Mouse (Mus musculus) retina, postnatal 7 days (tissue): Measurements from ENCODE around the gene Ces3a.
"Not testable (repeated sequence)": the region's sequence is repeated elsewhere in the genome, so short reads cannot be mapped to it uniquely, and the experiment has no call there.

Experiments
- DNase-seq: peaks from one replicate; pipeline ENCODE4 v3.0.0-alpha.2; 2012; ENCODE audit warnings: low read depth, low spot score

Ces3a gene

DNA sequence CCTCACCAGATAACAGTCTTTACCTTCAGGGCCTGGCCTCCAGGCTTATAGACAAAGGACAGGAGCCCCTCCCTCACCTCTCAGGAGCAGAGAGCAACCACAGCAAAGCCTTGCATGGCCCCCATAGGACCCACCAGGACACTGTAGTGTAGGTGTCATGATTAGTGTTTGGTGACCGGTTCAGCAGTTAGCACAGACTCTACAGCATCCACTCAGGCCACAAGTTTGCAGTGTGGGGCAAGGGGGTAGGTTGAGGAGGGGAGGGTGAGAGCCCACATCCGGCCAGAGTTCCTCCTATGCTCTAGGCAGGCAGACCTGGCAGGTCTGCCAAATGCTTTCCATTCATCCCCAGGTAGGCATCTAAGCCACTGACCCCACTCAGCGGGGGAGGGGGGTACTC, 45.6 kb downstream of the Ces3a start:
- no peak for DNase-seq

DNA sequence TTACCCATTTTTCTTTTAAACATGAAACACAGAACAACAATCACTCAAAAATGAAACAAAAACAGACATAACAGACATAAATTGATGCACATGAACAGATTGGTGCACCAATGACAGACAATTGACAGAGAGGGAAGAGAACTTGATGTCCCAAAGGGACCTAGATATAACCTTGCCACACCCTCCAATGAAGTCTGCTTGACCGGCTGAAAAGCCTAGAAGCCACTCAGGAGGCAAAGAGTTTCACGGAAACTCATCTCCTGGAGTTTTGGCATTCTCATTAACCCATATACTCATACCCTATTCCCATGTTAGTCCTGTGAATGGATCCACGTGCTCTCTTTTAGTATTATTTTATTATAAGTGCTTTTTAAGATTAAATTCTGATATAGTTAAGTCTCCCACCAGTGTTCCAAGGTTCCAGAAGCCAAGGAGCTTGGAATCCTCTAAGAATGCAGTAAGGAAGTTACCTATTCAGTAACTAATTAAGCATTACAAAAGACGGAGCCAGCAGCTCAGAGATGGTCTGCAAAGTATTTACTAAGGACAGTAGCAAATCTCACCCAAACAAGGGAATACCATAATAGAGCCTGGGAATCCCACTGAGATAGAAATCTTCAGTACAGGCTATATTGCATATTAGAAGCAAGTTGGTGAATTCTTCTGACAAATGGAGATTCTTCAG, 53.8 kb downstream of the Ces3a start:
- not testable (repeated sequence) for DNase-seq

DNA sequence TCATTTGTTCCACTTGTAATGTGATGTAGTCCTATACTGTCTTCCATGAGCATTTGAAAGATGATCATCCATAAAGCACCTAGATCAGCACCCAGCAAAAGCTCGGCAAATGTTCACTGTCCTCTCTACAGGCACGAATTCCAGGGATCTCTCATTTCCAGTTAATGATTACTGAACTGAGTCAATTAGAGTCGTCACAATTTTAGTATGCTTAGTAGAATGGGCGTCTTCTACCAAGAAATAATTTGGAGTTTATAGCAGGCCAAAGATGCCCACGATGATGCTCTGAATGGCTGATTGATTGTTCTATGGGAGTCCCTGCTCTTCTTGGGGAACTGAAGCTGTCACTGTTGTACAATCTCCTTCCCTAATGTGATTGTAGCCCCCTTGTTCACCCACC, 55.3 kb downstream of the Ces3a start:
- not testable (repeated sequence) for DNase-seq

DNA sequence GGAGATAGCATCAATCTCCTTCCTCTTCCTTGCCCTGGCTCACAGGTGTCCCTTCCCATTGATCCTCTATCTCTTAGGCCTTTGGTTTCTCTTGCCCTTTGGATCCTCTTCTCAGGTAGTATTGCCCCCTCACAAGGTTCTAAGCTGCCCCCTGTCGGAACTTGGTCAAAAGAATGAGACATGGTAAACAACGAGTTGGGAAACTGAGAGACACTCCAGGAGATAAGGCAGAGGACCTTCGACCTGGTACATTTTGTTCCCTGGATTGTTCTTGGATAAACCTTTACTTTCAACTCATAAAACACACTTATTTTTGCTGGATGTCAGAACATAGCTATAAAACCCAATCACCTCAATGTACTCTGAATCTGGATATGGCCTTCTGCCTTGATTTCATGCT, 55.8 kb downstream of the Ces3a start:
- no peak for DNase-seq
